Mouse (Mus musculus) megakaryocyte, adult 5-6 weeks (primary cell): ENCODE data around the gene Slamf7. TPM values are rescaled to one million over a fixed set of nuclear protein-coding genes. Genes with fewer than 3 reads are reported as not detected.

Experiments used
- ATAC-seq: 2 replicates; pipeline ENCODE4 v1.8.0; 2016; ENCODE audit warnings: mild to moderate bottlenecking, inconsistent platforms; ENCODE audit not compliant: poor library complexity, severe bottlenecking
- total RNA-seq, 2 experiments: library from RNA; stranded (forward) in 1 of 2; stranded (reverse) in 1 of 2; fragments of 153-499, 151-499 nt in 1 of 2; fragments of 221-1000, 200-1000 nt in 1 of 2; gene quantifications; 2 replicates each; pipeline versions ENCODE4 v1.2.3 to v1.2.4; 2015 to 2017

Slamf7 gene
- total RNA-seq (2015) (13.4 and 16.1 TPM in 2 replicates), total RNA-seq (2017) (9.3 and 17.3 TPM in 2 replicates)

DNA sequence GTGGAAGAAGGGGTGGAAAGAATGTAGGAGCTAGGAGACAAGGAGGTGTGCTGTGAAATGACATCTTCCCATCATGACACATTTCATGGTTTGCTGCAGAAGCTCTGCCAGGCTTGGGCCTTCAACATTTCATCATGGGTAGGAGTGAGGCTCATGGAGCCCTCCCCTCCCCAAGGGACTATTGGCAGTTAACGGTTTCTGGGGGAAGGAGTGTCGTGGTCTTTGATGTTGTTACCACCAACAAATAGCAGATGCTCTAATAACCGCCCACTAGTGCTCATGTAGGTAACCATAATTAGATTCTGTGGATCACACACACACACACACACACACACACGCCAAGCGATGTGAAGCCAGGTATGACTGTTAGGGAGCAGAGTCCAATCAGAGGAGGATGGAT lies at the start of gene Slamf7:
Gene Slamf7, minus strand, starts transcription at position 302 of the 400 bp plus-strand sequence.
- ATAC-seq: no peak

DNA sequence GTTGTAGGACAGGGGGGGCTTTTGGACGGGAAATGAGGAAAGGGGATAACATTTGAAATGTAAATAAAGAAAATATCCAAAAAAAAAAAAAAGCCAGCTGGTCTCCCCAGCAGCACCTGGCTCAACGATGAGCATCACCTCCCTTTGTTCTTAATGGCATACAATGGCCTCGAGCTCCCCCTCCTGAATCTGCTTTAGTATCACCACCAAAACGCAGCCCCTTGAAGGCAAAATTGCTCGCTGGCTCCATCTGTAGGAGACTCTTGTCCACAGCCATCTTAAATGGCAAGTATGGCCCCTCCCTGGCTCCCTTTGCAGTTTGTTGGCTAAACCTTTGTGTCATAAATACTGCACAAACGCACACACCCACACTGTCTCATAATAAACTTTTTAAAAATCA lies 46.1 kb upstream of the Slamf7 start:
- ATAC-seq: peak; percentile 97

DNA sequence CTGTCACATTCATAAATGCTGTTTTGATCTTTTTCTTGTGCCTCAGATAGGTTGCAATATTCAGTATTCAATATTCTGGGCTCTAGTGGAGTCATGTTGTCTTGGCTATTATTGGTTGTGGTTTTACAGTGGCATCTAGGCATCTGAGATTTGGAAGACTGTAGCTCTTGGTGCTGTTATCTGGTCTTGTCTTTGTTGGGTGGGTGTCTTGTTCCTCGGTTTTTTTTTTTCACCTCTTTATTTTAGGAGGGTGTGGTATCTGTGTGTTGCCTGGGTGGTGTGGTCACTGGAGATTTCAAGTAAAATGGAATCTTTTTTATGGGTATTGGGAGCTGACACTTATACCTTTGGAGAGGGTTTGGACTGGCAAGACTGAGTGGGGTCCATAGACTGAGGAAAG lies 41.1 kb upstream of the Slamf7 start:
- ATAC-seq: no peak

DNA sequence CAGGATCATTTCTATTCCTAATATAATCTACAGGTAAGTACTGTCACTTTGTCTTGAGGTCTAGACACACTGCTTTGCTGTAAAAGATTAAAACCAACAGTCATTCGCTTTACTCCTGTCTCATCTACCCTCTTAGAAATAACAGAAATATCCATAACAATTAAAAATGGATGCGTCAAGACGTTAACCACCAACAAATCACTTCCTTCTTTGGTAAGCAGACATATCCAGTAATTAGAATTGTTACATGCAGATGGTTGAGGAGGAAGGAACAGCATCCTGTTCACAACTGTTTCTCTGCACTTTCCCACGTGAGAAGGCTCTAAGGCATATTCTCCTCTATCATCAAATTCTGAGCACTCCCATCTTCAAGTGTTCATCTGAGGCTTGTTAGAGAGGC lies 34.5 kb upstream of the Slamf7 start:
- peak; percentile 43; the same call in 1 of the 2 replicates for ATAC-seq

DNA sequence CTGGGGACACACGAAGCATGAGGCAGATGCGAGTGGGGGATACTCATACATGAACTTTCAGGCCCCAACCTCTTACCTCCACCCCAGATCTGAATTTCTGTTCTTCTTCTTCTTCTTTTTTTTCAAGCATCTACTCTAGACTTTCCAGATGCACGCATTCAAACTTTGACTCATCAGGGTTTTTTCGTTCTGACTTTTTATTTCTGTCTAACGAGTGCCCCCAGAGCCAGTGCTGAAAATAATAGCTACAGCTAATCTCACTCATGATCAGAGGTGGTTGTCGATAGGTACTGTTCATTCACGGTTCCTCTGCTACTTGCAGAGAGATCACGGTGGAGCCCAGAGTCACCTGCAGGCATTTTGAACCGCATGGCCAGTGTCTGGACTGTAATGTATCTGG lies 32.1 kb upstream of the Slamf7 start:
- ATAC-seq: no peak

DNA sequence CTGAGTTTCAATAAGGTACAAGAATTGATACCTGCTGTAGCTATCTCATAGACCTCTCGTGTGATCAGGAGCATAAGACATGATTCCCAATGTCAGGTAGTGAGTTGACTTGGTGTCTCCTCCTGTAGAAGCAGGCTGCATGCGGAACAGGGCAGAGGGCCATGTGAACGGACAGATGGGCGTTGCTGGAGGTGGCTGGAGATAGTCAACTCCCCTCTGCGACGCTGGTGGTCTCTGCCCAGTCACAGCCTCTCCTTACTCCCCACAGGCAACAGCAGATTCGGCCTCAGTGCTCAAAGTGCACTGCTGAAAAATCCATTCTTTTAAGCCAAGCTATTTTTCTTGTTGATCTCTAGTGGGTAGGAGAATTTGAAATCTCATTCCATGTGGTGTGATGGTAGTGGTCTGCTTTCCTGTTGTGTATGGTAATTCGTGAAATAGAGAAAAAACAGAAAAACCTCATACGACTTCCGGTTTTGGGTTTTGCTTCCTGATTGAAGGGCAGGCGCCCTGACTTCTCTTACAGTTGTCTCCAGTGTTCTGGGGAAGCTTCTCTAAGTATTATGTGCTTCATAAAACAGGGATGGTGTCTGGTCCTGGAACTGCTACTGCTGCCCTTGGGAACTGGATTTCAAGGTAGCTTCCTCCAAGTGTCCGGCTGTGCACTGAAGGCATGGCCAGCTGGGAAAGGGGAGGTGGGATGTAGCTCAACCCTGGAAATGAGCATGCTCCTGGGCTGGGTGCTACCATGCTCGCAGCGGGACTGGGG lies 28.9 kb upstream of the Slamf7 start, which contains the start of gene Cd48:
Gene Cd48, plus strand, starts transcription at position 479 of the 769 bp plus-strand sequence.
- peak; percentile 62 for ATAC-seq

DNA sequence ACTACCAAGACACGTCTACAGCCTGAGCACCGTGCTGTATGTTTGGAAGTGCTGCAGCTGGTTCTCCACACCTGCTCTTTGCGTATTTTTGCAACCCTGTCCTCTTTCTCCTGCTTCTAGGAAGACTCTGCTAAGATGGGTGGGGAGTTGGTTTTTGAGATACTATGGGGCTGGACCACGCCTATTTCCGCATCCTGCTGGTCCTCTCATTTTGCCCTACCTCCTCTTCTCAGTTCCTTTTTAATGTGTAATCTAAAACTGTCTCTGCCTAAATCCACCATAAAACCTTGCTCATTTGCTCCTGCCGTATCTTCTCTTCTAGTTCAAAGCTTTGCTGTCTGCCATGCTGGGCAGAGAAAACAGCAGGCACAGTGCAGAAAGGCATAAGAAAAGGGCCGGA lies 28.2 kb upstream of the Slamf7 start:
- ATAC-seq: peak; percentile 80

DNA sequence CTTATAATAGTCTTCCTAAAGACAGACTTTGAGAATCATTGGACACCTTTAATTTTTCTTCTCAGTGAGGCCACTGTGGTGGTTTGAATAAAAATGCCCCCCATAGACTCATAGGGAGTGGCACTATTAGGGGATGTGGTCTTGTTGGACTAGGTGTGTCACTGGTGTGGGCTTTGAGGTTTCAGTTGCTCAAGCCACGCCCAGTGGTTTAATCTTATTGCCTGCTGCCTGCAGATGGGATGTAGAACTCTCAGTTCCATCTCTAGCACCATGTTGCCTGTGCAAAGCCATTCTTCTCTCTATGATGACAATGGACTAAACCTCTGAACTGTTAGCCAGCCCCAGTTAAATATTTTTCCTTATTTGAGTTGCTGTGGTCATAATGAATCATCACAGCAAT lies 24.9 kb upstream of the Slamf7 start:
- peak; percentile 43 for ATAC-seq

DNA sequence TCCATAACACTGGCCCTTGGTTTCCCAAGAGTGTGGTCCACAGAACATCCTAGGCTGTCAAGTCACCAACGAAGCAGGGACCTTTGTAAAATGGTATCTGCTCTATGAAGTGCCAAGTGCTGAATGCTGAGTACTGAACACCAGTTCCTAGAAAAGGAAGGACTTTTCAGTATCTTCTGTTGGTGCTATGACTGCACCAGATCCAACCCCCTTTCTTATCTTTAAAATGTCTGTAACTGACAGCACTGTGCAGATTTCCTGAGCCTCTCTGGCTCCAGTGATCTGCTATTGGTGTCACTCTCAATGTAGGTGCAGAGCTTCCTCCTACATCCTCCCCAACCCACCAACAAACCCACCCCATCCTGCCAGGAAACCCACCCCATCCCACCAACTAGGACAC lies 21.6 kb upstream of the Slamf7 start:
- no peak for ATAC-seq

DNA sequence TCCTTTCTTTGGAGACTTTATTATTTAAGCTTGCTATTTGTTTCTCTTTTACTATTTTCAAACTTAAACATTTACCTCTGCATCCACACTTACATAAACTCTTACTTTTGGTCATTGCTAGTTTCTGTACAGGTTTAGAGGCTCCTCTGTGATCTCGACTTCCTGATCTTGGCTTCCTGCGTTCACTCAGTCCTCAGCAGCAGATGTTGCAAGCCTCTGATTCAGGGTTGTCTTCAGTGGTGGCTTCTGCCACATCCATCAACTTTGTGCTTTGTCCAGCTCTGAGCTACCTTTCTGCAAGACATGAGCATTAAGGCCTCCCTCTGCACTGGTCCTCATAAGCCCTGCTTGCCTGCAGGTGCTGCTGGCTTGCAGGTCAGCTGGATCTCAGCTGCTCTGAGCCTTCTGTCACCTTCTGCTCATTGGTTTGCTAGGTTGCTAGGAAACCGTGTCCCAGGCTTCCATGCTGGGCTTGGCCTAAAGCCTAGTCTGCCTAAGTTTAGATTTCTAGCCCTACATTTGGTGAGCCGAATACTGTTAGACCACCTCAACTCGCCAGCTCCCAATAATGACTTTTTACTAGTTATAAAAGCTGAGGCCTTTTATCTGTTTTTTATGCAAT lies 20.1 kb upstream of the Slamf7 start:
- peak; percentile 75 for ATAC-seq

DNA sequence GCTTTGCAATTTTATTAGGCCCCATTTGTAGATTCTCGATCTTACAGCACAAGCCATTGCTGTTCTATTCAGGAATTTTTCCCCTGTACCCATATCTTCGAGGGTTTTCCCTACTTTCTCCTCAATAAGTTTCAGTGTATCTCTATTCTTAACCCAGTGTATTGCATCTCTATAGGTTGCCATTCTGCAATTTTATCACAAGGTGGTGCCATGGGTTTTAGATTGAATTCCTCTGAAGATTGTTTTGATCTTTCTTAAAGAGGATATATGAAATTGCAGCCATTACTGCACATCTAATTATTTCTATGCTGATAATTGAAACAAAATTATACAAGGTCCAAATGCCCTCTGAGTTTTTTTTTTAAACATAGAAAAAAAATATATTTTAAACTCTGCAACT lies 19.6 kb upstream of the Slamf7 start:
- ATAC-seq: peak; percentile 57; the same call in 1 of the 2 replicates

DNA sequence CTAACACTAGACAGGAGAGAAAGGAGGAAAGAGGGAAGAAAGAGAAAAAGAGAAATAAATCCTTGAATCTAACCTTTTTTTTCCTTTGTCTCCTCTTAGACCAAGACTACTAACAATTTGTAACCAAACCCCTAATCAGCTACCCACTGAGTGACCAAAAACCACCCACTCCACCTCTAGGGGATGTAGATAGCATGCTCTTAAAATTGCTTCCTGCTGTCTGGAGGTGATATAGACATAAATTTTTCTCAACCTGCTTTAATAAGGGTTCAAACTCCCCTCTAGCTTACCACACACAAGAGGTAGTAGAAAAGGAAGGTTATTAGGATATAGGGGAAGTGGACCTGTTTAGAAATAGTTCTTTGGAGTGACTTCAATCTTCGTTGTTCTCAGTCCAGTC lies 14.3 kb upstream of the Slamf7 start:
- no peak for ATAC-seq

DNA sequence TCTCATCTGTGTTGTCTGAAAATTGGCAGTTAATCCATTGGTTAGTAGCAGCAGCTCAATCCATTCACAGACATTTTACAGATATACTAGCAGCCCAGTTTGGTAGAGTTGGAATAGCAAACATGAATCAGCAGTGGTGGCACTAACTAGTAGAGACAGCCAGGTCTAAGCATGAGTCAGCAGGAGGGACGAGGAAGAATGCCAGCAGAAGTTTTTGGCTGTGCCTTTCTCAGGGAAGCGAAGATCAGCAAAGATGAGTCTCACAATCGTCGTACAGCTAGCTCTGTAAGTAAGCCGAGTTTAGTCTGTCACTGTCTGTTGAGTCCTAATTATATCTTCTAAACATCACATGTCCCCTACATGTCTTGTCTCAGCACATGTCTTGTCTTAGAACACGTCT lies 13.5 kb upstream of the Slamf7 start:
- ATAC-seq: no peak

DNA sequence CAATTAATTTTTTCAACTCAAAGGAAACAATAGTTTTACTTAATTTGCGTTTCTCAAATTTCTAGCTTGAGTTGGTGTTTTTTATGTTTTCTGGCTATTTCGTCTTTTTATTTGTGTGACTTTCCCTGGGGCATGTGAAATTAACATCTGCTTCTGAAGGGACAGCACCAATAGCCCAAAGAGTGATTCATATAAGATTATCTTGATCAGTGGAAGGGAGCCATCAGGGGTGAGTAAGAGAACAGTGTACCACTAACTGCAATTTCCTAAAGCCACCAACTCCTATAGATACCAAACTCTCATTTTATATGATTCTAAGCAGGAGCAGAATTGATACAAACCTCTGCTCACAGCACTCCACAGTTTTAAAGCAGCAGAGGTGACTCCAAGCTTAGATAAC lies 10.9 kb upstream of the Slamf7 start:
- no peak for ATAC-seq

DNA sequence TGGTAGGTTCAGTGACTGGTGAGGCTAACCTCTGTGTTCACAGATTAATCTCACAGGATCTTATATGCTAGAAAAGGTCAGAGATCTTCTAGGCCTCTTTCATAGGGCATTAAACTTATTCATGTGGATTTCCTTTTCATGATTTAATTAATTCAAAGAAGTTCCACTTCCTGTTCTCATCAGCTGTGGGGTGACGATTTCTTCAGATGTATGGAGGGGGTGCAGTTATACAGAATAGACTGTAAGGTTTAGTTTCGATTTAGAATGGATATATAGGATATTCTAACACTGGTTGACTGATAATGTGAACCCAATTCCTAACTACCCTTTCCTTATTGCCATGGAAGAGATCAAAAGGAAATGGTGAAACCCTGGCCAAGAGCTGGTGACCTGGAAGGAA lies 8.6 kb upstream of the Slamf7 start:
- peak; percentile 43; the same call in 1 of the 2 replicates for ATAC-seq

DNA sequence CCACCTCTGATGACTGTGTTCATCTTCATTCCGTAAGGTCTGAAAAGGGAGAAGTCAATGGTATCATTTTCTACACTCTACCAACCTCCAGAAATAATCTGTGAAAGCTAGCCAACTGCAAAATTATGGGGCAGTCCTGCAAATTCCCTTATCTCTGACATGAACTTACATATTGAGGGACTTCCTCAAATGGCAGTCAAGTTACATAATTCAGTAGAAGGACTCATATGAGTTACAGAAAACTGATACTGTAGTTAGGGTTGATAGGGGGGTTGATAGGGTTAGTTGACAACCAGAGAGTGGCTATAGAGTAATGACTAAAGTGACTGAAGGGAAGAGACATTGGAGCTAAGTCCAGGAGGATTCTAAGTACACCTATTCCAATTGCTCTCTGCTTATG lies 7.6 kb upstream of the Slamf7 start:
- ATAC-seq: peak; percentile 49

DNA sequence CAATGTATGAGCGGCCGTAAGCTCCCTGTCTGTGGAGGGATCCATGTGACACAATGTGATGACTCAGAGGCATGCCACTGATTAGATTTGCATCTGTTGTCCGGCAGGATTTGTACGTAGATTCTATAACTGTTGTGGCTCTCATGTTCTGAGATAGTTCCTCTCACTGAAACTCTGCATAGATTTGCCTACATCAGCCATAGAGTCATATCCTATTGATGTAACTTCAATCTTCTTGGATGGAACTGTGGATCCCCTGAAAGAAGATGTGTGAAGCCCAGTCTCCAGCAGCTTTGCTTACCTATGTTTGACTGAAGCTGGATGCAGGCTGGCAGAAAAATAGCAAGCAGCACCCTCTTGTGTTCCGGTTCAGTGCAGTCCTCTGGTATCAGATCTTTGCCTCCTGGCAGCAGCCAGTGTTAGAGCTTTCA lies 5.7 kb upstream of the Slamf7 start:
- peak; percentile 35 for ATAC-seq

DNA sequence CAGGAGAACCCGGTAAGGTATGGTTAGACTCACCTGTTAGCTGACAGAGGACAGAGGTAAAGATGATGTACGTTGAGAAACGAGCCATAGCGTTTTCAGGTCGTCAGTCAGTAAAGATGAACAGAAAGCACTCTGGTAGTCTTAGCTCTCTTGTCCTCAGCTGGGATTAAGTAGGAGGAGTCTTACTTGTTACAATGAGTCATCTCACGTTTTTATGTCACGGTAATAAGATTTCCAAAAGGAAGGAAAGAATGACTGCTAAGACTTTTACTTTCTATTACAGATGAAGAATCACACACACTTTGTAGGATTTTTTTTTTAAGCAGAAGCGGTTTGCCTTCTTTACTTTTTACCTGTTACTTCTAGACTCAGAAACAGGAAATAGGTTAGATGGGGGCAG lies 4.0 kb downstream of the Slamf7 start:
- ATAC-seq: no peak

DNA sequence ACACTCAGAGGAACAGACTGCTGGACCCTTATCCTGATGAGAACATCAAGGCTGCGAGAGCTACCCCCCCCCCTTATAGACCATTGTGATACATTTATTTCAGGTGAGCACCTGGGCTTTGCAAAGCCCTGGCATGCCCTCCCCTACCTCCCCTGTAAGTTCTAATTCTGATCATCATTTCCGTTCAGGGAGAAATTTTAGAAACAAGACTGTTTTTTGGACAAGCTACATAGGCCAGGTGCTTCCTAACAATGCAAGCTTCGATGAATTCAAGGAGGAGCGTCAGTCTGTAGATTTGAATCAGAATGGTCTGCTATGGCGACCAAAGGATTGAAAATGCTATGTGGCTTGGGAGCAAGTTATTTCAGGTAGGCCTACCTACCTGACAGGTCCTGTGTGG lies 5.1 kb downstream of the Slamf7 start:
- ATAC-seq: no peak

DNA sequence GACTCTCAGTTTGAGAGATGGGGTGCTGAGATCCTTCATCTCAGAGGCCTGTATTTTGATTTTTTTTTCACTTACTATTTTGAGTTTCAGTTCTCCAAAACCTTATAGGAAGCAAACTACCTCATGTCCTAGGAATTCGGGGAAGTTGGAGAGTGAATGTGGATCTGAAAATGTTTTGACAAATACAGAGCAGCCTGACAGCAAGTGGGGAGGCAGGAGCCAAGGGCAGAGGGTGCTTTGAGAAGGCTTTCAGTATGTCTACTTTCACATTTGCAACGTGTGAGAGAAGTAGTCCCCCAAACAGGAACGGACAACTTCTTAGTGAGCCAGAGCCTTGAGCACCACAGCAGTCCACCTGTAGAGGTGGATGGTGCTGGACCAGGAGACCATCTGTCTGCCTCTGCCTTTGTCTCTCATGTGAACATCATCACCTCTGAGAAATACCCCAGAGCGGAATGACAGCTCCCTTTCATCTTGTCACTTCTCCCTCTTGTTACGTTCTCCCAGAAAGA lies 6.3 kb downstream of the Slamf7 start:
- ATAC-seq: peak; percentile 72

DNA sequence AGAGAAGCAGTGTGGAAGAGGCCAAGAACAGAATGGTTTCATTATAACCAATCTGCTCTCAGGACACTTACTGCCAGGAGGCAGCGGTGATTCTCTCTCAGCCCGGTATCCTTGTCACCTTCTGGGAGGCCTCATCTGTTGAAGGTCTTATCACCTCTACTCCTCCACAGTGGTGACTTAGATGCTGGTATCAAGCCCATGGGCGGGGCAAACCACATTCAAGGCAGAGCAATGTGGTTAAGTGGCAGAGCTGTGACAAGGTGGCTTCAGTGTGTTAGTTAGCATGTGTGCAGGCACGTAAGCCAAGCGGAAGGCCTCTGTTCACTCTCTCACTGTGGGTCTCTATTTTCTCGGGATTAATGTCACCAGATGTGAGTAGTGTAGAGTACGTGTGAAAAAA lies 9.2 kb downstream of the Slamf7 start:
- ATAC-seq: peak; percentile 62

DNA sequence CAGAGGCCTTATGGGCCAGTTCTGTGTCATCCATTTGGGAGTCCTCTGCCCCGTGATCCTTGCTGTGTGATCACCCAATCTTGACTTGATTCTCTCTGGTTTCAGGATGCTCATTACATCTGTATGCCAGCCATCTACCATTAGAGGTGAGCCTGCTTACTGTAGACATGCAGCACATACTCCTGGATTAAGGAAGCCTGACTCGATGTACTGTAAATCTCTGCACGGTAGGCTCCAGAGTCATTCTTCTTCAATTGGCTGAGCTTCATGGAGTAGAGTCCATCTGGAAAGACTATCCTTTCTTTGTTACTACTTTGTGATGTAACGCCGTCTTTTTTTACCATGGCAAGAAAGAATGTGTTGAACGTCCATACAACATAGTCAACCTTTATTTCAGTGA lies 12.0 kb downstream of the Slamf7 start:
- ATAC-seq: no peak
